Comparison of ENCODE assay signal across 11 mouse cellular contexts in the genomic region with DNA sequence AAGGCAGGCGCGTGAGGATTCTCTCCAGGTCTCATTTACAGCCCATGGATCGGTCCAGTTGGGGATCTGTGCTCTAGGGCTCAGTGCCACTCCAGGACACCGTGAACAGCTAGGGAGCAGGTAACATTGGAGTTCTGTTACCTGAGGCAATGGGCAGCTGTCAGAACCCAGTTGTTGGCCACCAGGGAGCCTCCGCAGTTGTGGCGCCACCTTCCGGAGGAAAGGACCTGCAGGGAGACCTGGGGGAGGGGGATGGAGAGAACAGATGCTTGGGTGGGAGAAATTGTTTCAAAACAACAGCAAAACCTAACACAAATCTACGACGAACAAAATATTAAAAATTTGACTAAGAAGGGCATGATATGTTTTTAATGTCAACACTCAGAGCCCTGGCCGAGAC. TPM values are rescaled to one million over a fixed set of nuclear protein-coding genes. Genes with fewer than 3 reads are reported as not detected.
A peak's percentile ranks its signal among the peaks of the same experiment; 100 is the strongest.
DNase-seq lines count a peak whose midpoint lies in the region; ATAC-seq and TF ChIP-seq lines count a peak whose summit lies in the region.
"Had no signal": no experiment of that assay in that cellular context is flagged by ENCODE, and none has a peak within 500 bp of the region (broad histone marks: within the 10 kb centered on the region; RNA-seq: fewer than 3 reads in every experiment).

No protein-coding gene starts in this region.

- no peak overlapping the region for H3K4me3 ChIP-seq in kidney, adult 2 months (ENCODE audit: insufficient read depth, low read depth, low read length)
- H3K4me3 ChIP-seq in kidney, embryonic 14.5 days (ENCODE audit: low read length), result no peak overlapping the region
- H3K4me3 ChIP-seq in CH12.LX (replicated peaks in 1 of 3; ENCODE audit: low read depth in 2 of 3, low read length in 2 of 3, poor library complexity in 1 of 3) (no peak overlapping the region), ES-Bruce4 (ENCODE audit: low read depth, low read length) (peak overlapping the region; percentile 5; the same call in 1 of the 2 replicates)
- H3K4me3 ChIP-seq in lung, postnatal 0 days (ENCODE audit: low read depth, low read length), result no peak overlapping the region
- H3K4me3 ChIP-seq: heart, embryonic 13.5 days had no signal

- dilution Hi-C loops in CH12.LX (cut with MboI; ENCODE audit: extremely low pct_ligation_motif_present, extremely low pct_unique_long_range_greater_than_20kb, low sequenced_read_pairs), result no loop called here

- TF ChIP-seq EP300 in CH12.LX (IDR thresholded peaks at IDR 0.05; ENCODE audit: low read length) (no peak), ES-Bruce4 (IDR thresholded peaks at IDR 0.05; ENCODE audit: insufficient read depth, low read depth, low read length) (no peak)
- no peak for TF ChIP-seq EP300 in lung, postnatal 0 days (IDR thresholded peaks at IDR 0.05)

- peak; percentile 10 for DNase-seq in kidney, adult 2 months
- DNase-seq in CH12.LX (ENCODE audit: extremely low read depth), result no peak
- DNase-seq in lung, postnatal 0 days (ENCODE audit: low spot score), result no peak
- no peak for DNase-seq in cerebellum, adult 8-10 months
- DNase-seq in right cerebral cortex, postnatal 36 days (ENCODE audit: low spot score in 2 of 2), result no peak

- in situ Hi-C loops in CH12.LX (cut with MboI; ENCODE audit: low pct_ligation_motif_present, low pct_unique_long_range_greater_than_20kb, low sequenced_read_pairs), result no loop called here

- H3K9ac ChIP-seq in kidney, embryonic 14.5 days (ENCODE audit: low read depth, low read length), result no peak overlapping the region
- H3K9ac ChIP-seq in CH12.LX (ENCODE audit: insufficient read depth, low read depth) (no peak overlapping the region), ES-Bruce4 (ENCODE audit: low read depth, poor library complexity, severe bottlenecking) (no peak overlapping the region)
- no peak overlapping the region for H3K9ac ChIP-seq in lung, postnatal 0 days (replicated peaks; ENCODE audit: low read depth)
- H3K9ac ChIP-seq: heart, embryonic 13.5 days had no signal

- H3K79me2 ChIP-seq in CH12.LX (replicated peaks; ENCODE audit: control insufficient read depth, extremely low read depth, insufficient read depth, poor library complexity, severe bottlenecking), result no peaks in the 10 kb centered on the region

- H3K27ac ChIP-seq in kidney, adult 2 months (ENCODE audit: insufficient read depth, low read depth, low read length), result no peak overlapping the region
- H3K27ac ChIP-seq in kidney, embryonic 14.5 days (ENCODE audit: low read depth, low read length), result no peak overlapping the region
- no peak overlapping the region for H3K27ac ChIP-seq in CH12.LX (ENCODE audit: insufficient read depth, low read depth)
- H3K27ac ChIP-seq in ES-Bruce4 (ENCODE audit: insufficient read depth, low read length), result no peak overlapping the region
- H3K27ac ChIP-seq in lung, postnatal 0 days (ENCODE audit: low read length), result no peak overlapping the region
- H3K27ac ChIP-seq: heart, embryonic 13.5 days had no signal

- no peak for TF ChIP-seq POLR2A in kidney, adult 2 months (IDR thresholded peaks at IDR 0.05; ENCODE audit: low read depth, low read length)
- TF ChIP-seq POLR2A in CH12.LX (IDR thresholded peaks at IDR 0.05; ENCODE audit: low read depth, low read length) (no peak), ES-Bruce4 (IDR thresholded peaks at IDR 0.05; ENCODE audit: insufficient read depth, low read length) (no peak)

- TF ChIP-seq RAD21 in CH12.LX (IDR thresholded peaks at IDR 0.05; ENCODE audit: low read depth, low read length), result no peak; the same call in 1 of the 2 replicates

- ATAC-seq in kidney, embryonic 14.5 days (ENCODE audit: low FRiP score, low TSS enrichment), result no peak
- no peak for ATAC-seq in lung, postnatal 0 days
- ATAC-seq: midbrain, embryonic 16.5 days had no signal

- H3K4me2 ChIP-seq in kidney, embryonic 14.5 days (replicated peaks; ENCODE audit: low read depth, low read length), result no peak overlapping the region
- H3K4me2 ChIP-seq in CH12.LX (ENCODE audit: insufficient read depth, low read depth, poor library complexity, severe bottlenecking), result no peak overlapping the region
- H3K4me2 ChIP-seq in lung, postnatal 0 days (replicated peaks; ENCODE audit: low read depth, low read length), result no peak overlapping the region
- H3K4me2 ChIP-seq: heart, embryonic 13.5 days had no signal

- peak; percentile 24; the same call in 1 of the 2 replicates for TF ChIP-seq CTCF in kidney, adult 2 months (conservative IDR thresholded peaks at IDR 0.05; ENCODE audit: insufficient read depth, insufficient read length, low read depth, low read length)
- peak in 1 of 2 experiments; percentile 55; a peak in 2 of 4 replicates for TF ChIP-seq CTCF in CH12.LX (conservative IDR thresholded peaks at IDR 0.05 in 1 of 2, IDR thresholded peaks at IDR 0.05 in 1 of 2; ENCODE audit: low read depth in 2 of 2, low read length in 2 of 2)
- TF ChIP-seq CTCF in ES-Bruce4 (IDR thresholded peaks at IDR 0.05; ENCODE audit: low read depth, low read length), result peak; percentile 85
- TF ChIP-seq CTCF in lung, postnatal 0 days (IDR thresholded peaks at IDR 0.05), result peak; percentile 59

- H3K27me3 ChIP-seq in kidney, adult 2 months (replicated peaks; ENCODE audit: control insufficient read depth, insufficient read depth, low read length), result no peaks in the 10 kb centered on the region
- H3K27me3 ChIP-seq in kidney, embryonic 14.5 days (ENCODE audit: control insufficient read depth, insufficient read depth, low read length), result no peaks in the 10 kb centered on the region
- no peaks in the 10 kb centered on the region for H3K27me3 ChIP-seq in CH12.LX (replicated peaks)
- H3K27me3 ChIP-seq in ES-Bruce4 (ENCODE audit: control insufficient read depth, insufficient read depth, low read length, poor library complexity, severe bottlenecking), result no peaks in the 10 kb centered on the region
- no peaks in the 10 kb centered on the region for H3K27me3 ChIP-seq in lung, postnatal 0 days (replicated peaks; ENCODE audit: insufficient read depth, low read length)
- H3K27me3 ChIP-seq: heart, embryonic 13.5 days had no signal

- WGBS in kidney, adult 2 months, result 76% methylated on average over 10 of the region's 10 CpGs
- whole genome bisulfite sequencing in kidney, embryonic 14.5 days, result 77% methylated on average over 10 of the region's 10 CpGs
- 68% methylated on average over 10 of the region's 10 CpGs for WGBS in lung, postnatal 0 days

- no peaks in the 10 kb centered on the region for H3K4me1 ChIP-seq in kidney, adult 2 months (ENCODE audit: control insufficient read depth, insufficient read depth, low read length)
- H3K4me1 ChIP-seq in kidney, embryonic 14.5 days (ENCODE audit: control insufficient read depth, insufficient read depth, low read length), result no peaks in the 10 kb centered on the region
- H3K4me1 ChIP-seq in CH12.LX (ENCODE audit: control insufficient read depth in 1 of 2, insufficient read depth in 2 of 2) (peaks cover 0 to 3% of the 10 kb centered on the region in 2 experiments; a peak in 1 of 4 replicates), ES-Bruce4 (ENCODE audit: control insufficient read depth, insufficient read depth, low read length) (no peaks in the 10 kb centered on the region)
- no peaks in the 10 kb centered on the region for H3K4me1 ChIP-seq in lung, postnatal 0 days (ENCODE audit: insufficient read depth, low read depth, low read length)

- H3K9me3 ChIP-seq in kidney, embryonic 14.5 days (ENCODE audit: control insufficient read depth, low read length), result no peaks in the 10 kb centered on the region
- no peaks in the 10 kb centered on the region for H3K9me3 ChIP-seq in CH12.LX (replicated peaks; ENCODE audit: low read length)
- no peaks in the 10 kb centered on the region for H3K9me3 ChIP-seq in ES-Bruce4 (replicated peaks; ENCODE audit: control insufficient read depth, insufficient read depth, low read length, poor library complexity, severe bottlenecking)
- no peaks in the 10 kb centered on the region for H3K9me3 ChIP-seq in lung, postnatal 0 days (ENCODE audit: low read length)
- H3K9me3 ChIP-seq: heart, embryonic 13.5 days had no signal

- no peaks in the 10 kb centered on the region for H3K36me3 ChIP-seq in kidney, adult 2 months (ENCODE audit: control insufficient read depth, insufficient read depth, low read length)
- no peaks in the 10 kb centered on the region for H3K36me3 ChIP-seq in kidney, embryonic 14.5 days (ENCODE audit: control insufficient read depth, insufficient read depth, low read length)
- H3K36me3 ChIP-seq in CH12.LX (replicated peaks in 1 of 2; ENCODE audit: control insufficient read depth in 1 of 2, insufficient read depth in 1 of 2, low read length in 1 of 2) (peaks cover 0 to 5% of the 10 kb centered on the region in 2 experiments), ES-Bruce4 (ENCODE audit: control insufficient read depth, insufficient read depth, low read length, poor library complexity, severe bottlenecking) (no peaks in the 10 kb centered on the region)
- no peaks in the 10 kb centered on the region for H3K36me3 ChIP-seq in lung, postnatal 0 days (ENCODE audit: insufficient read depth, low read length)
- H3K36me3 ChIP-seq: heart, embryonic 13.5 days had no signal

RNA-seq across cellular contexts. Expression of gene Cela2a, which starts 3.9 kb away (rescaled TPM):
- polyA plus RNA-seq in kidney, adult 2 months (2012; rRNA removed), result 0.52 TPM in 1 of 2 replicates, not detected in the other
- polyA plus RNA-seq in kidney, embryonic 14.5 days (2014; fragmentation: Nextera tagmentation; extraction: Ambion mirVana), result not detected in 2 replicates
- total RNA-seq in CH12.LX (2012; rRNA removed) (1.0 and 2.6 TPM in 2 replicates), CH12.LX (2014; rRNA removed) (0.23 and 0.30 TPM in 2 replicates)
- polyA plus RNA-seq in CH12.LX (2012; ENCODE audit: insufficient read length, low read depth) (0.30 and 0.43 TPM in 2 replicates), ES-Bruce4 (2011; ENCODE audit: insufficient read depth, insufficient read length, low read depth, missing spikeins) (not detected in 2 replicates)
- not detected in 2 replicates for polyA plus RNA-seq in lung, postnatal 0 days (2015; fragmentation: Nextera tagmentation; extraction: Ambion mirVana)
- total RNA-seq: left cerebral cortex, adult 18-20 months had no signal
- polyA plus RNA-seq: embryonic facial prominence, embryonic 11.5 days; heart, embryonic 13.5 days had no signal

RNA-seq across cellular contexts. Expression of gene Ctrc, which starts 24.1 kb away (rescaled TPM):
- 0.10 TPM in 1 of 2 replicates, not detected in the other for polyA plus RNA-seq in kidney, adult 2 months (2012; rRNA removed)
- polyA plus RNA-seq in kidney, embryonic 14.5 days (2014; fragmentation: Nextera tagmentation; extraction: Ambion mirVana), result not detected in 2 replicates
- total RNA-seq in CH12.LX (2012; rRNA removed) (not detected in 2 replicates), CH12.LX (2014; rRNA removed) (not detected in 2 replicates)
- polyA plus RNA-seq in CH12.LX (2012; ENCODE audit: insufficient read length, low read depth) (not detected in 2 replicates), ES-Bruce4 (2011; ENCODE audit: insufficient read depth, insufficient read length, low read depth, missing spikeins) (not detected in 2 replicates)
- polyA plus RNA-seq in lung, postnatal 0 days (2015; fragmentation: Nextera tagmentation; extraction: Ambion mirVana), result not detected in 2 replicates
- total RNA-seq: left cerebral cortex, adult 18-20 months had no signal
- polyA plus RNA-seq: embryonic facial prominence, embryonic 11.5 days; heart, embryonic 13.5 days; midbrain, embryonic 16.5 days had no signal

RNA-seq across cellular contexts. Expression of gene Casp9, which starts 28.7 kb away (rescaled TPM):
- polyA plus RNA-seq in kidney, adult 2 months (2012; rRNA removed), result 22.2 and 23.7 TPM in 2 replicates
- 14.5 and 24.3 TPM in 2 replicates for polyA plus RNA-seq in kidney, embryonic 14.5 days (2014; fragmentation: Nextera tagmentation; extraction: Ambion mirVana)
- total RNA-seq in CH12.LX (2012; rRNA removed) (11.3 and 15.3 TPM in 2 replicates), CH12.LX (2014; rRNA removed) (3.7 and 5.2 TPM in 2 replicates)
- polyA plus RNA-seq in CH12.LX (2012; ENCODE audit: insufficient read length, low read depth) (14.5 and 15.1 TPM in 2 replicates), ES-Bruce4 (2011; ENCODE audit: insufficient read depth, insufficient read length, low read depth, missing spikeins) (17.6 and 20.7 TPM in 2 replicates)
- 19.2 and 20.2 TPM in 2 replicates for polyA plus RNA-seq in lung, postnatal 0 days (2015; fragmentation: Nextera tagmentation; extraction: Ambion mirVana)

RNA-seq across cellular contexts. Expression of gene Dnajc16, which starts 31.4 kb away (rescaled TPM):
- polyA plus RNA-seq in kidney, adult 2 months (2012; rRNA removed), result 12.6 and 13.6 TPM in 2 replicates
- 3.2 and 5.2 TPM in 2 replicates for polyA plus RNA-seq in kidney, embryonic 14.5 days (2014; fragmentation: Nextera tagmentation; extraction: Ambion mirVana)
- 3.9 and 5.9 TPM in 2 replicates for total RNA-seq in CH12.LX (2012; rRNA removed)
- 3.1 and 3.8 TPM in 2 replicates for total RNA-seq in CH12.LX (2014; rRNA removed)
- 6.7 and 7.4 TPM in 2 replicates for polyA plus RNA-seq in CH12.LX (2012; ENCODE audit: insufficient read length, low read depth)
- polyA plus RNA-seq in ES-Bruce4 (2011; ENCODE audit: insufficient read depth, insufficient read length, low read depth, missing spikeins), result 9.1 and 10.5 TPM in 2 replicates
- 3.3 and 3.7 TPM in 2 replicates for polyA plus RNA-seq in lung, postnatal 0 days (2015; fragmentation: Nextera tagmentation; extraction: Ambion mirVana)

RNA-seq across cellular contexts. Expression of gene Efhd2, which starts 52.6 kb away (rescaled TPM):
- 36.3 and 41.0 TPM in 2 replicates for polyA plus RNA-seq in kidney, adult 2 months (2012; rRNA removed)
- polyA plus RNA-seq in kidney, embryonic 14.5 days (2014; fragmentation: Nextera tagmentation; extraction: Ambion mirVana), result 29.5 and 30.3 TPM in 2 replicates
- 43.8 and 51.5 TPM in 2 replicates for total RNA-seq in CH12.LX (2012; rRNA removed)
- 34.7 and 44.1 TPM in 2 replicates for total RNA-seq in CH12.LX (2014; rRNA removed)
- polyA plus RNA-seq in CH12.LX (2012; ENCODE audit: insufficient read length, low read depth), result 132 and 143 TPM in 2 replicates
- 14.5 and 16.3 TPM in 2 replicates for polyA plus RNA-seq in ES-Bruce4 (2011; ENCODE audit: insufficient read depth, insufficient read length, low read depth, missing spikeins)
- polyA plus RNA-seq in lung, postnatal 0 days (2015; fragmentation: Nextera tagmentation; extraction: Ambion mirVana), result 81.6 and 88.4 TPM in 2 replicates
